Mouse (Mus musculus) brain, embryonic 18.5 days (tissue): ENCODE data around the gene Slc50a1.

Experiments
- DNase-seq: peaks from one replicate; pipeline ENCODE4 v3.0.0-alpha.2; 2012; ENCODE audit warnings: low read depth, low spot score

Gene Slc50a1

GRCm38 (mm10) chr3:89270051-89270755 lies at the start of gene Slc50a1:
Gene Slc50a1 (minus strand): TSS chr3:89270570.
- DNase-seq: no peak

GRCm38 (mm10) chr3:89319591-89320350 lies 49.4 kb upstream of the Slc50a1 start:
- no peak for DNase-seq

- no peak for DNase-seq
Observed at GRCm38 (mm10) chr3:89318971-89319590, 48.7 kb upstream of the Slc50a1 start.

GRCm38 (mm10) chr3:89318316-89318715 lies 47.9 kb upstream of the Slc50a1 start:
- no peak for DNase-seq

GRCm38 (mm10) chr3:89317246-89317645 lies 46.9 kb upstream of the Slc50a1 start:
- no peak for DNase-seq

GRCm38 (mm10) chr3:89316833-89317232 lies 46.5 kb upstream of the Slc50a1 start:
- DNase-seq: peak; percentile 79

- DNase-seq: no peak
Observed at GRCm38 (mm10) chr3:89315930-89316831, 45.8 kb upstream of the Slc50a1 start.

GRCm38 (mm10) chr3:89315195-89315929 lies 45.0 kb upstream of the Slc50a1 start:
- DNase-seq: no peak

- no peak for DNase-seq
Observed at GRCm38 (mm10) chr3:89314791-89315190, 44.4 kb upstream of the Slc50a1 start.

- DNase-seq: no peak
Observed at GRCm38 (mm10) chr3:89314340-89314739, 44.0 kb upstream of the Slc50a1 start.

- no peak for DNase-seq
Observed at GRCm38 (mm10) chr3:89308089-89308488, 37.7 kb upstream of the Slc50a1 start.

- DNase-seq: no peak
Observed at GRCm38 (mm10) chr3:89305551-89306325, 35.4 kb upstream of the Slc50a1 start.

- DNase-seq: no peak
Observed at GRCm38 (mm10) chr3:89305105-89305504, 34.7 kb upstream of the Slc50a1 start.

- no peak for DNase-seq
Observed at GRCm38 (mm10) chr3:89304440-89304839, 34.1 kb upstream of the Slc50a1 start.

GRCm38 (mm10) chr3:89300514-89300913 lies 30.1 kb upstream of the Slc50a1 start:
- no peak for DNase-seq

GRCm38 (mm10) chr3:89300071-89300470 lies 29.7 kb upstream of the Slc50a1 start:
- no peak for DNase-seq

- DNase-seq: no peak
Observed at GRCm38 (mm10) chr3:89299499-89299898, 29.1 kb upstream of the Slc50a1 start.

- no peak for DNase-seq
Observed at GRCm38 (mm10) chr3:89298908-89299307, 28.5 kb upstream of the Slc50a1 start.

- no peak for DNase-seq
Observed at GRCm38 (mm10) chr3:89296761-89297396, 26.5 kb upstream of the Slc50a1 start.
